Mouse (Mus musculus) intestine, postnatal 0 days (tissue): Measurements from ENCODE around the gene Camsap1. TPM values are rescaled to one million over a fixed set of nuclear protein-coding genes. Genes with fewer than 3 reads are reported as not detected.

ENCODE experiments used
- ATAC-seq: fragments of 200-750 bp; cut with Nextera tagmentation; 2 replicates; pipeline ENCODE4 v1.8.0; 2017; ENCODE audit warnings: mild to moderate bottlenecking, moderate TSS enrichment, moderate library complexity
- H3K27ac ChIP-seq: fragments of 300-500 bp; sonication (generic); 2 replicates; pipeline ENCODE4 v1.5.1; 2014; ENCODE audit warnings: mild to moderate bottlenecking, low read depth, low read length, moderate library complexity
- H3K27me3 ChIP-seq: fragments of 300-500 bp; sonication (generic); replicated peaks from 2 replicates; pipeline ENCODE4 v1.6.1; 2014; ENCODE audit warnings: low read length, mixed read lengths; ENCODE audit not compliant: control insufficient read depth, insufficient read depth
- H3K36me3 ChIP-seq: fragments of 300-500 bp; sonication (generic); 2 replicates; pipeline ENCODE4 v1.6.1; 2014; ENCODE audit warnings: mild to moderate bottlenecking, moderate library complexity; ENCODE audit not compliant: control insufficient read depth, insufficient read depth
- H3K4me1 ChIP-seq: fragments of 300-500 bp; sonication (generic); replicated peaks from 2 replicates; pipeline ENCODE4 v1.6.1; 2014; ENCODE audit warnings: antibody characterized with exemption, low read length, mixed read lengths; ENCODE audit not compliant: control insufficient read depth, insufficient read depth
- H3K4me2 ChIP-seq: fragments of 300-500 bp; sonication (generic); replicated peaks from 2 replicates; pipeline ENCODE4 v1.6.1; 2014; ENCODE audit warnings: low read depth, mild to moderate bottlenecking, moderate library complexity
- H3K4me3 ChIP-seq: fragments of 300-500 bp; sonication (generic); 2 replicates; pipeline ENCODE4 v1.5.1; 2014; ENCODE audit warnings: low read depth, low read length
- H3K9ac ChIP-seq: fragments of 300-500 bp; sonication (generic); 2 replicates; pipeline ENCODE4 v1.6.1; 2014; ENCODE audit warnings: mild to moderate bottlenecking, low read depth, low read length
- H3K9me3 ChIP-seq: fragments of 300-500 bp; sonication (generic); 2 replicates; pipeline ENCODE4 v1.6.1; 2016; ENCODE audit warnings: mixed run types; ENCODE audit not compliant: control insufficient read depth
- CTCF ChIP-seq: sonication (generic); IDR thresholded peaks from 2 replicates; pipeline ENCODE4 v1.5.1; 2016; ENCODE audit warnings: low read depth, mild to moderate bottlenecking, control low read depth, antibody characterized with exemption, moderate library complexity
- WGBS: fragments of 180-500 bp; shearing (Covaris S2); extraction: QIAGEN DNeasy Blood & Tissue Kit; methylation state at CpG from one replicate; pipeline ENCODE4 v1.1.7; 2014; 5-methylcytosine and 5-hydroxymethylcytosine counted together
- polyA plus RNA-seq: library from polyadenylated mRNA; unstranded; fragments of >200 nt; fragmentation: Nextera tagmentation; extraction: Ambion mirVana; gene quantifications from 2 replicates; pipeline ENCODE4 v1.2.1, GENCODE M21; 2015

Camsap1 gene
- polyA plus RNA-seq, 1 experiment from 2014 or later, result 3.5 TPM

DNA sequence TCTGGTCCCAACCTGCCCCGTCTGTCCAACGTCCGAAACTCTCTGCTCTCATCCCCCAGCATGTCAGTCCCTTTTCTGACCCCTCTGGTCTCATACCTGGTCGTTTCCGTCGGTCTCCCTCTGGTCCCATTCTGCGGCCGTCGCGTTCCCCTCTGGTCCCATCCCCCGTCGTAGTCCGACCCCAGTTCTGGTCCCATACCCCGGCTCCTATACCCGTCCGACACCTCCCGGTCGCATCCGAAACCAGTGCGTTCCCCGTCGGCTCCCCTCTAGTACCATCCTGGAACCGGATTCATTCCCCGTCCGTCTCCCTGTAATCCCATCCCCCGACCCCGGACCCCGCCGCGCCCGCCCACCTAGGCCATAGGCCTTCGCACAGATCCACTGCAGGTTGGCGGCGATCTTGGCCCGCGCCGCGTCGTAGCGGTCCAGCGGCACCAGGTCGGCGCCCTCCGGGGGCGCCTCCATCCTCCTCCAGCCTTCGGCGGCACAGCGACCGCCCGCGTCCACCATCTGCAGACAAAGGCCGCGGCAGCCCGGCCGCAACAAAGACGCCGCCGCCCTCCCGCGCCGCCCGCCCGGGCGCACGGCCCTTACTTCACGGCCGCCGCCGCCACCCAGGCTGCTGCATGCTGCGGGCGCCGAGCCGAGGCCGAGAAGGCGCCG is 523 bp downstream of the Camsap1 start:
- H3K4me2 ChIP-seq, result peak overlapping the region; percentile 97
- no peak; the same call in 1 of the 2 replicates for ATAC-seq
- H3K9me3 ChIP-seq, result no peaks in the 10 kb centered on the region
- no peaks in the 10 kb centered on the region for H3K27me3 ChIP-seq
- H3K36me3 ChIP-seq, result no peaks in the 10 kb centered on the region
- H3K4me1 ChIP-seq, result 0 out of 2 replicates have a peak, but pooled peaks cover 6% of the 10 kb centered on the region
- H3K27ac ChIP-seq, result peak overlapping the region; percentile 77
- under 1% methylated on average over 74 of the region's 76 CpGs for WGBS
- peak overlapping the region; percentile 82 for H3K4me3 ChIP-seq
- no peak for TF ChIP-seq CTCF
- peak overlapping the region; percentile 83 for H3K9ac ChIP-seq

DNA sequence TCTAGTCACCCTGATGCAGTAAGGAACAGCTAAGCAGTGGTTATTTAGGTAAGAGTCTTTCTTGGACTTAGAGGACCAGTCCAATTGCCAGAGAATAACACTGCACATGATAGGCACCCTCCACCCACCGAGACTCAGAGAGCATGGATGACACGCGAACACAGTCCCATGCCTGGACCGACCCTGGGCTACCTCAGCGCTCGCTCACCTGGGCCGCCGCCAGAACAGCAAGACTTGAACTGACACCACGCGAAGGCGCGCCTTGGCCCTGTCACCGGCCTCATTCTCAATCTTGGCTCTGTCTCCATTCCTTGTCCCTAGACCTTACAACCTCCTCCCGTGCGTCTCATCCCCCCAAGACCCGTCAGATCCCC is 1.0 kb downstream of the Camsap1 start:
- Histone ChIP-seq H3K9me3 (no peaks in the 10 kb centered on the region), H3K9ac (peak overlapping the region; percentile 83), H3K4me2 (peak overlapping the region; percentile 97), H3K27ac (no peak overlapping the region), H3K27me3 (no peaks in the 10 kb centered on the region), H3K4me1 (0 out of 2 replicates have a peak, but pooled peaks cover 6% of the 10 kb centered on the region), H3K4me3 (peak overlapping the region; percentile 82), H3K36me3 (no peaks in the 10 kb centered on the region)
- ATAC-seq, result no peak
- WGBS, result 2% methylated on average over 16 of the region's 16 CpGs
- TF ChIP-seq CTCF, result no peak

DNA sequence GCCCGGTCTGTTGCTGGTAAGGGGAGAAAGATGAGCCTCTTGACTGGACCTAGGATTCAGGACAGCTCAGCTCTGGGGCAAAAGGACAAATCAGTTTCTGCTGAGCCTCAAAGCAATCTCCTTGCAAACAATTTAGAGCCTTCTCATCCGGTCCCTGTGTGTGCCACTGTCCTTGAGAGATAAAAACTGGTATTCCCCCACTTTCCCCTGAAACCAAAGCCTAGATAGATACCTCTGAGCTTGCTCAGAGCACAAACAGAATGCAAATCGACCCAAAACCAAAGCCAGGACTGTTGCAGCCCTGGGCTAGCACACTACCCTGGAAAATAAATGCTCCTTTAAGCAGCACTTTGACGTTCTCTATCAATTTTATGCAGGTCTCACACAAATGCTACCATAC is 4.1 kb downstream of the Camsap1 start:
- H3K4me2 ChIP-seq, result no peak overlapping the region

DNA sequence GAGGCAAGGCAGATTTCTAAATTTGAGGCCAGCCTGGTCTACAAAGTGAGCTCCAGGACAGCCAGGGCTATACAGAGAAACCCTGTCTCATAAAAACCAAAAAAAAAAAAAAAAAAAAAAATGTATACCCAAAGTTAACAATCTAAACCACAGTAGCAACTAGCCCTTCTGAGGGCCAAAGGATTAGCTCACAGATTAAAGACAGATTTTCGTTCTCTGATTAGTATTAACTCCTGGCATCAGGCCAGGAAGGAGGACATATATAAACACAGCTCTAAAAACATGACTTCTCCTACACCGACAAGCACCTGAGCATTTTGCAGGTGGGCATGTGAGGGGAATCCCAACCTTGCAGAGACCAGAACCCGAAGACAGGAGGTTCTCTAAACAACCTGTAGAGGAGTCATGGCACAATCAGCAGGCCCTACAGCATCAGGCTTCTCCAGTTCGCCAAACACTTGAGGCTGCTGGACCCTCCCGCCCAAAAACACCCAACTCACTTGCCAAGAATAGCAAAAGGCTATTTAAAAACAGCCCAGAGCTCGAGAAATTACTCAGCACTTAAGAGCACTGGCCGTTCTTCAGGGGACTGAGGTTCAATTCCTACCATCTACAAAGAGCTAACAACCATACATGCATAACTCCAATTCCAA is 5.4 kb downstream of the Camsap1 start:
- H3K27me3 ChIP-seq, result no peaks in the 10 kb centered on the region
- H3K4me2 ChIP-seq, result no peak overlapping the region
- no peak for TF ChIP-seq CTCF
- H3K9ac ChIP-seq, result no peak overlapping the region
- no peak for ATAC-seq
- no peaks in the 10 kb centered on the region for H3K36me3 ChIP-seq
- no peak overlapping the region for H3K4me3 ChIP-seq
- 58% methylated on average over 7 of the region's 7 CpGs for WGBS
- H3K27ac ChIP-seq, result no peak overlapping the region
- H3K9me3 ChIP-seq, result no peaks in the 10 kb centered on the region
- H3K4me1 ChIP-seq, result 0 out of 2 replicates have a peak, but pooled peaks cover 6% of the 10 kb centered on the region

More for the DNA sequence above, 4.1 kb downstream of the Camsap1 start:
- 68% methylated on average over 4 of the region's 4 CpGs for WGBS
- Histone ChIP-seq H3K27ac (no peak overlapping the region), H3K9ac (no peak overlapping the region), H3K36me3 (no peaks in the 10 kb centered on the region), H3K4me1 (0 out of 2 replicates have a peak, but pooled peaks cover 6% of the 10 kb centered on the region), H3K27me3 (no peaks in the 10 kb centered on the region), H3K4me3 (no peak overlapping the region), H3K9me3 (no peaks in the 10 kb centered on the region)
- no peak for ATAC-seq
- no peak for TF ChIP-seq CTCF

DNA sequence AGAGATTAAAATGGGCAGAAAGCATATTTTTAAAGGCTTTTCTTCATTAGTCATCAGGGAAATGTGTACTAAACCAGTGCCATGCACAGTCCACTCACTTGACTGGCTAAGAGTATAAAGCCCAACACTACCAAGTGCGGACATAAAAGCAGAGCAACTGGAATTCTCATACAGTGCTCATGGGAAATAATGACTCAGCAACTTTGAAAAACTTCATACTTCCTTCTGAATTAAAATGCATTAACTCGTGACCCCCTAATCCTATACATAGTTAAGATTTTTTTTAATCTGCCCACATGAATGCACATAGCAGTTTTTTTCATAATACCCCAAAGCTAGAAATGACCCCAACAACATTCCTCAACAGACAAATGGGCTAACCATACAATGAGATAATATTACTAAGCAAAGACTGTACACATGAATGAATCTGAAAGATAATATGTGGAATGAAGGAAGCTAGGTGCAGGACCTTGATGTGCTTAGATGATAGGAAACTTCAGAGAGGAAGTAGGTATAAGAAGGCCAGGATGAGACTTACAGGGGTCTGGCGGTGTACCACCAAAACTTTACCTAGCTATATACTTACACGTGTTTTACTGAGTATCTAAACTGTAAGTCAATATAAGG is 7.8 kb downstream of the Camsap1 start:
- H3K4me3 ChIP-seq, result no peak overlapping the region
- WGBS, result 86% methylated on average over 4 of the region's 4 CpGs
- no peaks in the 10 kb centered on the region for H3K9me3 ChIP-seq
- ATAC-seq, result no peak
- no peaks in the 10 kb centered on the region for H3K27me3 ChIP-seq
- TF ChIP-seq CTCF, result no peak
- no peaks in the 10 kb centered on the region for H3K4me1 ChIP-seq
- H3K4me2 ChIP-seq, result no peak overlapping the region
- H3K9ac ChIP-seq, result no peak overlapping the region
- H3K27ac ChIP-seq, result no peak overlapping the region
- no peaks in the 10 kb centered on the region for H3K36me3 ChIP-seq

DNA sequence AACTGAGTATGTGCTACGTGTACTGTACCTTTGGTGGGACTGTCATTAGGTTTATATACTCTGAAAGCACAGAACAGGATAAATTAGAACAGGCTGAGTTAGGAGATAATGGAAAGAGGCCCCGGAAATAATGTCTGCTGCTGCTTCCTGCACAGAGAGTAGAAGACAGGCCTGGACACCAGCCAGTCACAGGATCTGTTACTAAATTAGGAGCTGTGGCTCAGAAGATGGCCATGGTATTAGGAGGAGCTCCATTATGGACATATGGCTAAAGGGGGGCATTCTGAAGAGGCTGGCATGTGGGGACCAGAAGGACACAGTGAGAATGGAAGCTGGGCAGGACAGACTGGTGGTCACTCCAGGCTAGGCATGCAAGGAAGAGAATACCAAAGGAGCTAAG is 12.7 kb downstream of the Camsap1 start:
- Histone ChIP-seq H3K27me3 (no peaks in the 10 kb centered on the region), H3K4me1 (no peaks in the 10 kb centered on the region), H3K4me2 (no peak overlapping the region), H3K27ac (no peak overlapping the region), H3K4me3 (no peak overlapping the region), H3K36me3 (peaks cover 14% of the 10 kb centered on the region), H3K9me3 (no peaks in the 10 kb centered on the region), H3K9ac (no peak overlapping the region)
- no peak for ATAC-seq
- WGBS, result 54% methylated on average over 2 of the region's 2 CpGs
- TF ChIP-seq CTCF, result no peak
